Mouse (Mus musculus): ENCODE data around the gene Akap13. TPM values are rescaled to one million over a fixed set of nuclear protein-coding genes. Genes with fewer than 3 reads are reported as not detected.

The Akap13 gene
- polyA plus RNA-seq, 1 experiment from 2014 or later: 25.7 TPM

DNA sequence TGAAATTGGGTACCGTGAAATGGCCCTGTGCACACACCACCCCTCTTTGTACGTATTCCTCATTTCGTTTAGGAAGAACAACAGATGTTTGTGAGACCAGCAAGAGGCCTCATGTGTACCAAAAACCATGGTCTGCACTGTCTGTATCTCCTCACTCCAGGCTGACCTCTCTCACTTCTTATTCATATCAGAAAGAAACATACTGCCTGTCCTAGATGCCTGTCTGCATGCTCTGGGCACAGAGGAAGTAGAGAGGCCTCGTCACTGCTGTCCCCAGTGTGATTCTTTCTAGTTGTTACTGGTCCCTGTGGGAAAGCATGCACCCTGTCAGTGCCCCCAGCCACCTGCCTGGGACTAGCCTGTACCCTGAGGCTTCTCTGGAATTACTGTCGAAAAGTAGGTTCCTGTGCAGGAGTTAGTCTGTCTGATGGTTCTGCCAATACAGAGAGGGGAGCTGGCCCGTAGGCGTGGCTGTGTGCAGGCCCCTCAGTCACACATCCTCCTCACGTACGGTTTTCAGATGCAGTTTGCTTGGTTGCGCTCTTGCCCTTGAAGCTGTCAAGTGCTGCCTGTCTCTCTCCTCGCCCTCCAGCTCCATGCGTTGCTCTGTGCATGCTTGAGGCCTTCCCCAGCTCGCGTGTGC, 295.9 kb downstream of the Akap13 start:
- H3K36me3 ChIP-seq (replicated peaks; ENCODE audit: insufficient read depth, low read length): peaks cover 73% of the 10 kb centered on the region
- DNase-seq (no peak), ATAC-seq (peak; percentile 87)
- H3K4me3 ChIP-seq (ENCODE audit: low read depth, low read length): no peak overlapping the region
- TF ChIP-seq CTCF (IDR thresholded peaks at IDR 0.05; ENCODE audit: low read depth): no peak
- TF ChIP-seq EP300 (IDR thresholded peaks at IDR 0.05; ENCODE audit: low read depth): peak; percentile 90
- no peak overlapping the region; the same call in 1 of the 2 replicates for H3K9ac ChIP-seq (replicated peaks)
- H3K4me2 ChIP-seq (ENCODE audit: low read depth, low read length): no peak overlapping the region
- peak overlapping the region; percentile 16; the same call in 1 of the 2 replicates for H3K27ac ChIP-seq (ENCODE audit: low read depth)
- peaks cover 8% of the 10 kb centered on the region; the same call in 1 of the 2 replicates for H3K4me1 ChIP-seq (ENCODE audit: insufficient read depth)
- H3K27me3 ChIP-seq (ENCODE audit: insufficient read depth, low read length): no peaks in the 10 kb centered on the region
- 54% methylated on average over 14 of the region's 14 CpGs for WGBS (ENCODE audit: insufficient replicate concordance)
- H3K9me3 ChIP-seq (ENCODE audit: low read length): no peaks in the 10 kb centered on the region

DNA sequence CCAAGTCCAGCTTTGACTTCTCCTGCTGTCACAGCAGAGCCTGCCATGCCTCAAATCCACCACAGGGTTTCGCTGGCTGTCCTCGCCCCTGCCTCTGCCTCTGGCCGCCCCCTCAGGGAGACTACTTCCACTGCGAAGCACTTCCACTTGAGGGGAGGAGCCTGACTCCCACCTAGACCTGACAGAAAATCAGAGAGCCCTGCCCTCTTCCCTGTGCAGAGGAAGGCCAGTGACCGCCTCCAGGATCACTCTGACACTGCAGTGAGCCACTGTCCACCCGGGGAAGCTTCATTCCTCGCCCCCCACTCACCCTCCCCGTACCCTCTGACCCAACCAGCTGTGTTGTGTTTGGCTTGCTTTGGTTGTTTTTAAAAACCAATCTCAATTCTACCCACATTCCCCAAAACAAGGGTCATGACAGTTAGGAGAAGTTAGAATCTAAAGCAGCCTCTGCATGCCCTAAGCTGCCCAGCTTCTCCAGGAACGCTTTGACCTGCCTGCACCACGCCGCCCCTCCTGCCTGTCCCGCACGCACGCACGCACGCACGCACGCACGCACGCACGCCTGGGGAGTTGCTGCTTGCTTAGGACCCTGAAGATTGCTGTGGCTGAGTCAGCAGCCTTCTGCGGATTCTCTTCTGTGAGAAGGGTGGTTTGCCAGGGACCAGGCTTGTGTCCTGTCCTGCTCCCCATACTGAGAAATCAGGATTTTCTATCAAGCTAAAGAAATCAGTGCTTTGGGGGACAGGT, 297.3 kb downstream of the Akap13 start:
- Histone ChIP-seq H3K9ac (replicated peaks) (no peak overlapping the region), H3K27me3 (ENCODE audit: insufficient read depth, low read length) (no peaks in the 10 kb centered on the region), H3K36me3 (replicated peaks; ENCODE audit: insufficient read depth, low read length) (peaks cover 60% of the 10 kb centered on the region), H3K4me2 (ENCODE audit: low read depth, low read length) (no peak overlapping the region), H3K4me1 (ENCODE audit: insufficient read depth) (peaks cover 8% of the 10 kb centered on the region; the same call in 1 of the 2 replicates), H3K4me3 (ENCODE audit: low read depth, low read length) (no peak overlapping the region), H3K27ac (ENCODE audit: low read depth) (no peak overlapping the region), H3K9me3 (ENCODE audit: low read length) (no peaks in the 10 kb centered on the region)
- ATAC-seq: no peak
- 84% methylated on average over 22 of the region's 22 CpGs for WGBS (ENCODE audit: insufficient replicate concordance)
- no peak for DNase-seq
- TF ChIP-seq CTCF (IDR thresholded peaks at IDR 0.05; ENCODE audit: low read depth) (peak; percentile 32), EP300 (IDR thresholded peaks at IDR 0.05; ENCODE audit: low read depth) (no peak)

DNA sequence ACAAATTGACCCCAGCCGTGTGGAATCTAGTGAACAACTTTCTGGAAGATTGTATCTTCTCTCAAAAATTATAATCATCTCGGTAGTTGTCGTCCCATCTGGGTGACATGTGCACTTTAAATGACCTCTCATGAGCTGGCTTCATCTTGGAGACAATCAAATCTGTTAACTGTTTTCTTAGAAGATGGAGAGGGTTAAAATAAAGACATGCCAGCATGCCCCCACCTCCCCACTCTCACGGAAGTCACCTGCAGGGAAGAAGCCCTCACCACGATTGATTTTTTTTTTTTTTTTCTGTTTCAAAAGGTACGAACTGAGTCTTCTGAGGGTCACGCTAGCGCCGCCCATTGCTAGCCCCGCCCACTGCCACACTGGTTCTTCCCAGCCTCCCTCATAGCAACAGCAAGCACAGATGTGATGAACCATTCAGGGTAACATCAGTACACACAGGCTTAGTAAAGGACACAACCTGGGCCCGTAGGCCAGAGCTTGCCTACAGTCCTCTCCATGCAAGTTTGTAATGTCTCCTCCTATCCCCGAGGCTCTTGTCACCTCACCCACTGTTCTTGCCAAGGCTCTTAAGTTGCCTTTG, 298.0 kb downstream of the Akap13 start:
- Histone ChIP-seq H3K27me3 (ENCODE audit: insufficient read depth, low read length) (no peaks in the 10 kb centered on the region), H3K4me2 (ENCODE audit: low read depth, low read length) (no peak overlapping the region), H3K9me3 (ENCODE audit: low read length) (no peaks in the 10 kb centered on the region), H3K9ac (replicated peaks) (no peak overlapping the region), H3K4me1 (ENCODE audit: insufficient read depth) (peaks cover 8% of the 10 kb centered on the region; the same call in 1 of the 2 replicates), H3K36me3 (replicated peaks; ENCODE audit: insufficient read depth, low read length) (peaks cover 54% of the 10 kb centered on the region), H3K4me3 (ENCODE audit: low read depth, low read length) (no peak overlapping the region), H3K27ac (ENCODE audit: low read depth) (no peak overlapping the region)
- WGBS (ENCODE audit: insufficient replicate concordance): 75% methylated on average over 12 of the region's 12 CpGs
- ATAC-seq (no peak), DNase-seq (no peak)
- no peak for TF ChIP-seq CTCF (IDR thresholded peaks at IDR 0.05; ENCODE audit: low read depth)
- TF ChIP-seq EP300 (IDR thresholded peaks at IDR 0.05; ENCODE audit: low read depth): no peak

DNA sequence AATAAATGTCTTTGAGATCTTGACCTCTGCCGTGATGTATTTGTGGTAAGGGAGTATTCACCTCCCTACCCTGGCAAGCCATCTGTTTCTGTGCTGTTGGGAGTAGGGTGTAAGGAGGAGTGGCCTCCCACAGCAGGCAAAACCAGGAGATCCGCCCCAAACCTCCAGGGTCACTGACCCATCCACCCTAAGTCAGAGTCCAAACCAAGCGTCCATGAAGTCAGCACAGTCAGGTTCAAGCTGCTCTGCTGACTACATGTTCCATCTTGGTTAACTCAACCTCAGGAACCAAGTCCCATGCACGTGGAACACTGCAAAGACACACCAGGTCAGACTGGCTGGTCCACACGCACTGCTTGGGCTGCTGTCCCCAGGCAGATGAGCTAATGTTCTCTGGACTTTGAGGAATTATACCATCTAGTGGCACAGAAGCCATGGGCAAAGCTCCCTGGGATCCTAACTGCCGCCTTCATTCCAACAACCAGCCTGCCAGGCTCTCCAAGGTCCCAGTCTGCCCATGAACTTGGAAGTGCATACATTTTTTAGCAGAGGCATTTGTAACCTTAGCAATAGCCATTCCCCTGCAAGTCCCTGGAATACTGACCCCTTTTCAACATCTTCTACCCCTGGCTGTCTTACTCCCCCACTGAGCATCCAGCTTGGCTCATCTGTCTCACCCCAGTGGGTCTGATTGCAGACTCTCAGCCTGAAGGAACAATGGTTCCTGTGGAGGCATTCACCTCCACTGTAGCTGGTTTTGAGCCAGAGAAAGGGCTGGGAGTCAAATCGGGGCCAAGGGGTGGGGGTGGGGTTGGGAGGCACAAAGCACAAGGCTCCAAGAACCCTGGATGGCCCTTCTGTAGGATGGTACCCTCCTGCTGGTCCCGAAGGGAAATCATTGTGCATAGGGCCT, 299.5 kb downstream of the Akap13 start:
- no peak for DNase-seq
- Histone ChIP-seq H3K4me3 (ENCODE audit: low read depth, low read length) (no peak overlapping the region), H3K9ac (replicated peaks) (no peak overlapping the region), H3K36me3 (replicated peaks; ENCODE audit: insufficient read depth, low read length) (peaks cover 38% of the 10 kb centered on the region), H3K27me3 (ENCODE audit: insufficient read depth, low read length) (no peaks in the 10 kb centered on the region), H3K9me3 (ENCODE audit: low read length) (no peaks in the 10 kb centered on the region), H3K4me1 (ENCODE audit: insufficient read depth) (peaks cover 8% of the 10 kb centered on the region; the same call in 1 of the 2 replicates), H3K27ac (ENCODE audit: low read depth) (no peak overlapping the region), H3K4me2 (ENCODE audit: low read depth, low read length) (no peak overlapping the region)
- ATAC-seq: peak; percentile 63
- WGBS (ENCODE audit: insufficient replicate concordance): 70% methylated on average over 8 of the region's 8 CpGs
- TF ChIP-seq CTCF (IDR thresholded peaks at IDR 0.05; ENCODE audit: low read depth): no peak
- no peak for TF ChIP-seq EP300 (IDR thresholded peaks at IDR 0.05; ENCODE audit: low read depth)

DNA sequence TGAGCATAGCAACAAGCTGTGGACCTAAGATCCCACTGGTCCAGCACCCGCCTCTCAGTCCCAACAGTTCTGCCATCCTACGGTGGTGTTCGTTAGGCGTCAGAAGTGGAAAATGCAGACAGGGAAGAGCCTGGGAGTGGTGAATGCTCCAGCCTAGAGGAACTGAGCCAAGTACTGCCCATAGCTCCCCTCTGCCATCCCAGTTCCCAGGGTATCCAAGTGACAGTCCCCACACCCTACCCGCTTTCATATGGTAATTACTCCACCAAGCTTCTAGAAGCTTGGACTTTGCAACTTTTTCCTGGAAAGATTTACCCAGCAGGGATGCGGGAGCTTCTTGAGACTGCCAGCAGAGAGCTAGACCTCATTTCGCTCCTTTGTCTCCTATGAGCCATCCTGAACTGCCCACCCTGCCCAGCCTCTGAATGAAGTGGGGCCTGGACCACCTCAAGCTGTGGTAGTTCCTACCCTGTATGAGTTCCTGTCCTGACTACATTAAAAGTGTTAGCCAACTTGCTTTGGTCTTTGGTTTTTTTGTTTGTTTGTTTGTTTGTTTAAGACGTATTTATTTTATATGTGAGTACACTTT, 300.6 kb downstream of the Akap13 start:
- Histone ChIP-seq H3K4me2 (ENCODE audit: low read depth, low read length) (no peak overlapping the region), H3K4me1 (ENCODE audit: insufficient read depth) (peaks cover 17% of the 10 kb centered on the region), H3K27me3 (ENCODE audit: insufficient read depth, low read length) (no peaks in the 10 kb centered on the region), H3K9ac (replicated peaks) (no peak overlapping the region), H3K4me3 (ENCODE audit: low read depth, low read length) (no peak overlapping the region), H3K27ac (ENCODE audit: low read depth) (no peak overlapping the region), H3K36me3 (replicated peaks; ENCODE audit: insufficient read depth, low read length) (peaks cover 27% of the 10 kb centered on the region), H3K9me3 (ENCODE audit: low read length) (no peaks in the 10 kb centered on the region)
- DNase-seq (no peak), ATAC-seq (no peak)
- 96% methylated on average over 8 of the region's 8 CpGs for WGBS (ENCODE audit: insufficient replicate concordance)
- TF ChIP-seq EP300 (IDR thresholded peaks at IDR 0.05; ENCODE audit: low read depth) (no peak), CTCF (IDR thresholded peaks at IDR 0.05; ENCODE audit: low read depth) (no peak)
